In the genomic region with DNA sequence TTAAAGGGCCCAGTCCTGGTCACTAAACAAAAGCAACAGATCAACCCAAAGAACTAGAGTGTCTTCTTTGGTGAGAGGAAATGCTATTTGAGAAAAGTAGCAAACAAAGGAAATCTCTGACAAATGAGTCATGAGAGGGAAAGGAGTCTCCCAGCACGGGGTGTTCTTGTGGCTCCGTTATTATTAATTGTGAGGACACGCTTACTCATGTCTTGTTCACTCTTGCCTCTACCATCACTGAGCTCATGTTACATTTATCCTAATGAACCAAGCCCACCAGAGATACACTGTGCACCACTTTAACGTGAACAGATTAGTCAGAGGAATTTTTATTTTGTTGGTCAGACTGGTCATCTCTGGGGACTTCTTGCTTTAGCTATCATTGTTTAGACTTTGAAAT, we compare ENCODE assay signal across 20 mouse cellular contexts.
DNase-seq lines count a peak whose midpoint lies in the region; TF ChIP-seq lines count a peak whose summit lies in the region.
"Had no signal": no experiment of that assay in that cellular context is flagged by ENCODE, and none has a peak within 500 bp of the region (broad histone marks: within the 10 kb centered on the region; RNA-seq: fewer than 3 reads in every experiment).

No protein-coding gene starts in this region.

- no peaks in the 10 kb centered on the region for H3K27me3 ChIP-seq in myocyte (ENCODE audit: control insufficient read depth, insufficient read depth, insufficient read length)
- H3K27me3 ChIP-seq: embryonic facial prominence, embryonic 12.5 days; forebrain, embryonic 13.5 days; heart, embryonic 15.5 days; intestine, embryonic 15.5 days had no signal

- no peaks in the 10 kb centered on the region for H3K79me2 ChIP-seq in myocyte (ENCODE audit: control insufficient read depth, insufficient read depth)

- no peak overlapping the region for H3ac ChIP-seq in myocyte (ENCODE audit: control insufficient read depth, insufficient read length)

- no peak for TF ChIP-seq POLR2A in myocyte (IDR thresholded peaks at IDR 0.05; ENCODE audit: insufficient read length, low read depth)

- no peaks in the 10 kb centered on the region for H3K36me3 ChIP-seq in myocyte (ENCODE audit: control insufficient read depth, insufficient read depth)
- H3K36me3 ChIP-seq: embryonic facial prominence, embryonic 12.5 days; heart, embryonic 15.5 days; hindbrain, embryonic 10.5 days; intestine, embryonic 15.5 days had no signal

- peak overlapping the region; percentile 63 for H3K4me2 ChIP-seq in myocyte (ENCODE audit: low read depth)
- H3K4me2 ChIP-seq: embryonic facial prominence, embryonic 12.5 days; forebrain, embryonic 13.5 days; heart, embryonic 11.5 days; heart, embryonic 15.5 days; hindbrain, embryonic 14.5 days; intestine, embryonic 15.5 days had no signal

- H3K4me3 ChIP-seq in myocyte, result no peak overlapping the region
- H3K4me3 ChIP-seq: embryonic facial prominence, embryonic 12.5 days; forebrain, embryonic 13.5 days; heart, embryonic 15.5 days; hindbrain, embryonic 10.5 days; intestine, embryonic 15.5 days had no signal

- peak; percentile 27 for DNase-seq in 3134 (ENCODE audit: extremely low read depth, insufficient read length, low spot score)
- DNase-seq in 3T3-L1 (ENCODE audit: low read depth, low spot score), result peak; percentile 93
- DNase-seq in NIH3T3 (ENCODE audit: low read depth), result peak; percentile 79
- DNase-seq in frontal cortex, adult 2 months (ENCODE audit: extremely low spot score in 1 of 2, low spot score in 1 of 2), result no peak
- DNase-seq in testis, postnatal 10 days (ENCODE audit: low spot score), result no peak
- no peak for DNase-seq in kidney, postnatal 14 days
- DNase-seq: adrenal gland, adult 8-10 months; cerebellum, adult 2 months; cerebellum, postnatal 14 days; embryo, embryonic 11 days; heart, adult 18-20 months; kidney, adult 18-20 months had no signal

TF ChIP-seq in myocyte, 11 proteins besides CTCF, POLR2A, EP300 and RAD21:
- TF ChIP-seq CEBPB (IDR thresholded peaks at IDR 0.05; ENCODE audit: insufficient read depth, poor library complexity, severe bottlenecking), result 0 out of 2 replicates have a peak, but pooled peaks have one; percentile 12
- no peak for TF ChIP-seq POLR2AphosphoS2 (IDR thresholded peaks at IDR 0.05; ENCODE audit: insufficient read length, low read depth)

Comparison
In these comparisons a context has a peak if more than half of its experiments do, and no peak if none do; other contexts are left out.
1. DNase-seq: peak in 3134 (single experiment), 3T3-L1 (single experiment) and NIH3T3 (single experiment); none in frontal cortex, adult 2 months (0 of 2), testis, postnatal 10 days (single experiment) and kidney, postnatal 14 days (single experiment).